Comparison of ENCODE assay signal across 23 mouse cellular contexts in the genomic region with DNA sequence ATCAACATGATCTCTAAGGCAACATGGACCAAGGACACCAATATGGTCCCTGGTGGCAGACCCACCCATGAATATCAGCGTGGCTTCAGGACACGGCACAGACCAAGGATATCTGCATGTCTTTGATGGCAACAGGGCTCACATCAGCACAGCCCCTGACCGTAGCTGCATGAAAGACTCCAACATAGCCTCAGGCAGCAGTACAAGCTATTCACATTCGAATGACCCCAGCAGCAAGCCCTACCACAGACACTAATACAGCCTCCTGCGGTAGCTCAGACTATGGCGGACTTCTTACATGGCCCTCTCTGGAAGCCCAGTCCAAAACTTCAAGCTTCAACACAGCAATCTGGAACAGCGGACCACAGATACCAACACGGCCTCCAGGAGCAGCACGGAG.
DNase-seq lines count a peak whose midpoint lies in the region; TF ChIP-seq lines count a peak whose summit lies in the region.
"Had no signal": no experiment of that assay in that cellular context is flagged by ENCODE, and none has a peak within 500 bp of the region (broad histone marks: within the 10 kb centered on the region; RNA-seq: fewer than 3 reads in every experiment).

No protein-coding gene starts in this region.

- H3K4me1 ChIP-seq in ES-Bruce4 (ENCODE audit: control insufficient read depth, insufficient read depth, low read length): no peaks in the 10 kb centered on the region
- peaks cover 73% of the 10 kb centered on the region for H3K4me1 ChIP-seq in limb, embryonic 10.5 days

- no peak for TF ChIP-seq CTCF in ES-Bruce4 (IDR thresholded peaks at IDR 0.05; ENCODE audit: low read depth, low read length)

- no peak overlapping the region for H3K9ac ChIP-seq in ES-Bruce4 (ENCODE audit: low read depth, poor library complexity, severe bottlenecking)
- H3K9ac ChIP-seq: embryonic facial prominence, embryonic 13.5 days; embryonic facial prominence, embryonic 15.5 days; forebrain, embryonic 12.5 days had no signal

- no peak overlapping the region for H3K4me3 ChIP-seq in ES-Bruce4 (ENCODE audit: low read depth, low read length)
- H3K4me3 ChIP-seq in limb, embryonic 10.5 days: no peak overlapping the region
- H3K4me3 ChIP-seq: embryonic facial prominence, embryonic 13.5 days; embryonic facial prominence, embryonic 15.5 days; erythroblast, embryonic 14.5 days; forebrain, embryonic 10.5 days; forebrain, embryonic 12.5 days had no signal

- WGBS in limb, embryonic 10.5 days: 88% methylated on average over 9 of the region's 9 CpGs

- H3K9me3 ChIP-seq in ES-Bruce4 (replicated peaks; ENCODE audit: control insufficient read depth, insufficient read depth, low read length, poor library complexity, severe bottlenecking): no peaks in the 10 kb centered on the region
- no peaks in the 10 kb centered on the region for H3K9me3 ChIP-seq in limb, embryonic 10.5 days (replicated peaks)
- H3K9me3 ChIP-seq: embryonic facial prominence, embryonic 13.5 days; embryonic facial prominence, embryonic 15.5 days; forebrain, embryonic 10.5 days; forebrain, embryonic 12.5 days had no signal

- TF ChIP-seq EP300 in ES-Bruce4 (IDR thresholded peaks at IDR 0.05; ENCODE audit: insufficient read depth, low read depth, low read length): 0 out of 2 replicates have a peak, but pooled peaks have one; percentile 9

- no peaks in the 10 kb centered on the region for H3K36me3 ChIP-seq in ES-Bruce4 (ENCODE audit: control insufficient read depth, insufficient read depth, low read length, poor library complexity, severe bottlenecking)
- H3K36me3 ChIP-seq in limb, embryonic 10.5 days: no peaks in the 10 kb centered on the region
- H3K36me3 ChIP-seq: embryonic facial prominence, embryonic 13.5 days; embryonic facial prominence, embryonic 15.5 days; forebrain, embryonic 10.5 days; forebrain, embryonic 12.5 days; G1E had no signal

- H3K27ac ChIP-seq in ES-Bruce4 (ENCODE audit: insufficient read depth, low read length): no peak overlapping the region
- peak overlapping the region; percentile 71 for H3K27ac ChIP-seq in limb, embryonic 10.5 days
- H3K27ac ChIP-seq: embryonic facial prominence, embryonic 13.5 days; forebrain, embryonic 12.5 days had no signal

- H3K27me3 ChIP-seq in ES-Bruce4 (ENCODE audit: control insufficient read depth, insufficient read depth, low read length, poor library complexity, severe bottlenecking): no peaks in the 10 kb centered on the region
- no peaks in the 10 kb centered on the region for H3K27me3 ChIP-seq in limb, embryonic 10.5 days (ENCODE audit: low read depth, poor library complexity, severe bottlenecking)
- H3K27me3 ChIP-seq: embryonic facial prominence, embryonic 13.5 days; embryonic facial prominence, embryonic 15.5 days; forebrain, embryonic 12.5 days; Patski had no signal

- no peak for TF ChIP-seq POLR2A in ES-Bruce4 (IDR thresholded peaks at IDR 0.05; ENCODE audit: insufficient read depth, low read length)

- DNase-seq in ES-CJ7 (ENCODE audit: low read depth, low spot score) (peak; percentile 56), R1 (ENCODE audit: low read depth, low spot score) (peak; percentile 26)
- no peak for DNase-seq in limb, embryonic 10.5 days (ENCODE audit: low spot score)
- no peak for DNase-seq in spleen, adult 12 weeks (ENCODE audit: low spot score)
- no peak for DNase-seq in adrenal gland, postnatal 10 days
- no peak for DNase-seq in right cerebral cortex, adult 2 months (ENCODE audit: low spot score in 2 of 2)
- DNase-seq: adrenal gland, adult 8-10 months; adrenal gland, postnatal 25 days; cerebellum, adult 11 months; cerebellum, adult 18-20 months; cerebellum, adult 8-10 months; cerebellum, adult 9-11 months; cerebellum, postnatal 14 days; cerebellum, postnatal 36 days; embryo, embryonic 11 days had no signal

Comparison
In these comparisons a context has a peak if more than half of its experiments do, and no peak if none do; other contexts are left out.
1. DNase-seq: peak in ES-CJ7 (single experiment) and R1 (single experiment); none in limb, embryonic 10.5 days (single experiment), spleen, adult 12 weeks (single experiment), adrenal gland, postnatal 10 days (single experiment) and right cerebral cortex, adult 2 months (0 of 2).